19 mouse cellular contexts compared by ENCODE assay signal in genomic region chr10:60774616-60775015, GRCm38 (mm10). TPM values are rescaled to one million over a fixed set of nuclear protein-coding genes. Genes with fewer than 3 reads are reported as not detected.
"Had no signal": no experiment of that assay in that cellular context is flagged by ENCODE, and none has a peak within 500 bp of the region (broad histone marks: within the 10 kb centered on the region; RNA-seq: fewer than 3 reads in every experiment).

No protein-coding gene starts in this region.

- H3K36me3 ChIP-seq: lung, embryonic 15.5 days; neural tube, embryonic 15.5 days had no signal

- H3K27ac ChIP-seq: lung, embryonic 15.5 days; macrophage; neural tube, embryonic 13.5 days; neural tube, embryonic 15.5 days had no signal

- H3K4me3 ChIP-seq: lung, embryonic 15.5 days; megakaryocyte, embryonic 14.5 days; myocyte; neural tube, embryonic 13.5 days; neural tube, embryonic 15.5 days had no signal

- H3K4me1 ChIP-seq: lung, embryonic 15.5 days; megakaryocyte, embryonic 14.5 days; neural tube, embryonic 15.5 days had no signal

- H3K9me3 ChIP-seq: lung, embryonic 15.5 days; megakaryocyte, embryonic 14.5 days; neural tube, embryonic 13.5 days; neural tube, embryonic 15.5 days had no signal

- DNase-seq: lung, adult 2 months; lung, postnatal 14 days; lung, postnatal 36 days; midbrain, embryonic 14.5 days; retina, postnatal 1 day; right cerebral cortex, adult 18-20 months; right cerebral cortex, postnatal 25 days; right cerebral cortex, postnatal 4 days; spleen, adult 18-20 months; thymus, adult 18-20 months; thymus, postnatal 14 days; thymus, postnatal 36 days had no signal

- H3K27me3 ChIP-seq: lung, embryonic 15.5 days; neural tube, embryonic 13.5 days; neural tube, embryonic 15.5 days had no signal

RNA-seq across cellular contexts. Expression of gene Unc5b, which starts 56.8 kb away (rescaled TPM):
- total RNA-seq: megakaryocyte progenitor cell, adult 5-6 weeks had no signal
